Mouse (Mus musculus): ENCODE results near the gene Olfr324.
A peak's percentile ranks its signal among the peaks of the same experiment; 100 is the strongest.

Gene Olfr324

GRCm38 (mm10) chr11:58636376-58636977 lies 41.6 kb downstream of the Olfr324 start:
- peak; percentile 2 for DNase-seq

GRCm38 (mm10) chr11:58638176-58638701 lies 43.3 kb downstream of the Olfr324 start:
- no peak for DNase-seq

GRCm38 (mm10) chr11:58640272-58640867 lies 45.5 kb downstream of the Olfr324 start, which contains the start of gene Trim58:
TSS of gene Trim58 (plus strand) at chr11:58640465.
- peak; percentile 1 for DNase-seq

GRCm38 (mm10) chr11:58641057-58641456 lies 46.1 kb downstream of the Olfr324 start:
- no peak for DNase-seq

GRCm38 (mm10) chr11:58641638-58642358 lies 46.9 kb downstream of the Olfr324 start:
- no peak for DNase-seq

- no peak for DNase-seq
These were observed 48.4 kb downstream of the Olfr324 start for GRCm38 (mm10) chr11:58643350-58643749.
